Mouse (Mus musculus): ENCODE measurements around the gene Vipas39.
"Not testable (repeated sequence)": the region's sequence is repeated elsewhere in the genome, so short reads cannot be mapped to it uniquely, and the experiment has no call there.

The Vipas39 gene

GRCm38 (mm10) chr12:87266108-87266826 lies at the start of gene Vipas39, which contains the start of gene Ahsa1:
Vipas39 (minus strand) TSS chr12:87266256.
Ahsa1 (plus strand) TSS chr12:87266479.
- DNase-seq (ENCODE audit: low spot score) = peak; percentile 87

- no peak for DNase-seq (ENCODE audit: low spot score)
Observed at GRCm38 (mm10) chr12:87313098-87313497, 47.0 kb upstream of the Vipas39 start.

- not testable (repeated sequence) for DNase-seq (ENCODE audit: low spot score)
Observed at GRCm38 (mm10) chr12:87306584-87306844, 40.5 kb upstream of the Vipas39 start.

- DNase-seq (ENCODE audit: low spot score) = no peak
Observed at GRCm38 (mm10) chr12:87305767-87306583, 39.9 kb upstream of the Vipas39 start.

- DNase-seq (ENCODE audit: low spot score) = no peak
Observed at GRCm38 (mm10) chr12:87301189-87301588, 35.1 kb upstream of the Vipas39 start.

- no peak for DNase-seq (ENCODE audit: low spot score)
Observed at GRCm38 (mm10) chr12:87300441-87300690, 34.3 kb upstream of the Vipas39 start.

GRCm38 (mm10) chr12:87299657-87300440 lies 33.8 kb upstream of the Vipas39 start, which contains the start of gene Ism2:
Ism2 (minus strand) TSS chr12:87299705.
- peak; percentile 30 for DNase-seq (ENCODE audit: low spot score)

GRCm38 (mm10) chr12:87299037-87299656 lies 33.1 kb upstream of the Vipas39 start:
- no peak for DNase-seq (ENCODE audit: low spot score)

- DNase-seq (ENCODE audit: low spot score) = no peak
Observed at GRCm38 (mm10) chr12:87293934-87294333, 27.9 kb upstream of the Vipas39 start.

- DNase-seq (ENCODE audit: low spot score) = no peak
Observed at GRCm38 (mm10) chr12:87289100-87289499, 23.0 kb upstream of the Vipas39 start.

GRCm38 (mm10) chr12:87284726-87285125 lies 18.7 kb upstream of the Vipas39 start:
- no peak for DNase-seq (ENCODE audit: low spot score)

GRCm38 (mm10) chr12:87284268-87284667 lies 18.2 kb upstream of the Vipas39 start:
- no peak for DNase-seq (ENCODE audit: low spot score)

GRCm38 (mm10) chr12:87283706-87284105 lies 17.6 kb upstream of the Vipas39 start:
- no peak for DNase-seq (ENCODE audit: low spot score)

- DNase-seq (ENCODE audit: low spot score) = no peak
Observed at GRCm38 (mm10) chr12:87282743-87283142, 16.7 kb upstream of the Vipas39 start.

- DNase-seq (ENCODE audit: low spot score) = no peak
Observed at GRCm38 (mm10) chr12:87281766-87282165, 15.7 kb upstream of the Vipas39 start.

GRCm38 (mm10) chr12:87279879-87280278 lies 13.8 kb upstream of the Vipas39 start:
- DNase-seq (ENCODE audit: low spot score) = no peak

- DNase-seq (ENCODE audit: low spot score) = no peak
Observed at GRCm38 (mm10) chr12:87279350-87279749, 13.3 kb upstream of the Vipas39 start.

GRCm38 (mm10) chr12:87278118-87278730 lies 12.2 kb upstream of the Vipas39 start:
- DNase-seq (ENCODE audit: low spot score) = no peak

- not testable (repeated sequence) for DNase-seq (ENCODE audit: low spot score)
Observed at GRCm38 (mm10) chr12:87277251-87277650, 11.2 kb upstream of the Vipas39 start.

- no peak for DNase-seq (ENCODE audit: low spot score)
Observed at GRCm38 (mm10) chr12:87274853-87275831, 9.1 kb upstream of the Vipas39 start.

GRCm38 (mm10) chr12:87267682-87268081 lies 1.6 kb upstream of the Vipas39 start:
- peak; percentile 19 for DNase-seq (ENCODE audit: low spot score)
